Mouse (Mus musculus) bone marrow, adult 2 months (tissue): ENCODE results near the gene Dcaf4. TPM values are rescaled to one million over a fixed set of nuclear protein-coding genes. Genes with fewer than 3 reads are reported as not detected.

Source experiments
- H3K27ac ChIP-seq: fragments of 200-500 bp; 2 replicates; pipeline ENCODE4 v1.5.1; 2012; ENCODE audit warnings: low read depth, mild to moderate bottlenecking, control low read depth, inconsistent platforms, low read length; ENCODE audit not compliant: control insufficient read depth, poor library complexity, insufficient read depth
- H3K4me1 ChIP-seq: fragments of 200-500 bp; 2 replicates; pipeline ENCODE4 v1.6.1; 2011; ENCODE audit warnings: low read length; ENCODE audit not compliant: control insufficient read depth, insufficient read depth
- H3K4me3 ChIP-seq: fragments of 200-500 bp; replicated peaks from 2 replicates; pipeline ENCODE3; 2011; ENCODE audit warnings: mild to moderate bottlenecking, low read depth, low read length, control low read depth; ENCODE audit not compliant: control insufficient read depth
- CTCF ChIP-seq: fragments of 200-500 bp; IDR thresholded peaks from 2 replicates; pipeline ENCODE4 v1.5.1; 2011; ENCODE audit warnings: low read length, control low read depth; ENCODE audit not compliant: control insufficient read depth, insufficient read depth
- POLR2A ChIP-seq: fragments of 200-500 bp; IDR thresholded peaks from 2 replicates; pipeline ENCODE4 v1.6.1; 2011; ENCODE audit warnings: low read depth, mild to moderate bottlenecking, control low read depth, low read length, borderline replicate concordance; ENCODE audit not compliant: control insufficient read depth
- WGBS: fragments of 180-500 bp; shearing (Covaris S2); methylation state at CpG from one replicate; pipeline ENCODE4 v1.1.7; 2018; 5-methylcytosine and 5-hydroxymethylcytosine counted together
- polyA plus RNA-seq: library from polyadenylated mRNA; stranded (reverse); fragments of >200 nt; gene quantifications from 2 replicates; pipeline ENCODE4 v1.2.4, GENCODE M21; 2011; ENCODE audit warnings: low replicate concordance; ENCODE audit not compliant: missing spikeins, insufficient read depth, insufficient read length

The Dcaf4 gene
- polyA plus RNA-seq: 12.0 and 22.7 TPM in 2 replicates

GRCm38 (mm10) chr12:83520311-83520890 lies at the start of gene Dcaf4:
Gene Dcaf4 (plus strand): TSS chr12:83520466.
- WGBS: under 1% methylated on average over 32 of the region's 32 CpGs
- no peak for TF ChIP-seq POLR2A
- peak; percentile 32; the same call in 1 of the 2 replicates for TF ChIP-seq CTCF
- Histone ChIP-seq H3K4me1 (no peaks in the 10 kb centered on the region), H3K4me3 (peak within 1 kb of the TSS; percentile 97), H3K27ac (peak within 1 kb of the TSS; percentile 57; the same call in 1 of the 2 replicates)

- Histone ChIP-seq H3K27ac (no peak overlapping the region), H3K4me1 (no peaks in the 10 kb centered on the region), H3K4me3 (no peak overlapping the region)
- TF ChIP-seq POLR2A: no peak
- TF ChIP-seq CTCF: no peak
- WGBS: 64% methylated on average over 7 of the region's 7 CpGs
Measured at GRCm38 (mm10) chr12:83471760-83472159, 48.5 kb upstream of the Dcaf4 start.

- Histone ChIP-seq H3K27ac (no peak overlapping the region), H3K4me1 (peaks cover 1% of the 10 kb centered on the region), H3K4me3 (no peak overlapping the region)
- WGBS: 51% methylated on average over 5 of the region's 5 CpGs
- no peak for TF ChIP-seq CTCF
- TF ChIP-seq POLR2A: no peak
Measured at GRCm38 (mm10) chr12:83473987-83474600, 46.2 kb upstream of the Dcaf4 start.

GRCm38 (mm10) chr12:83475419-83475818 lies 44.8 kb upstream of the Dcaf4 start:
- TF ChIP-seq CTCF (no peak), POLR2A (no peak)
- WGBS: 74% methylated on average over 6 of the region's 6 CpGs
- Histone ChIP-seq H3K4me3 (no peak overlapping the region), H3K4me1 (peaks cover 1% of the 10 kb centered on the region), H3K27ac (no peak overlapping the region)

DNA sequence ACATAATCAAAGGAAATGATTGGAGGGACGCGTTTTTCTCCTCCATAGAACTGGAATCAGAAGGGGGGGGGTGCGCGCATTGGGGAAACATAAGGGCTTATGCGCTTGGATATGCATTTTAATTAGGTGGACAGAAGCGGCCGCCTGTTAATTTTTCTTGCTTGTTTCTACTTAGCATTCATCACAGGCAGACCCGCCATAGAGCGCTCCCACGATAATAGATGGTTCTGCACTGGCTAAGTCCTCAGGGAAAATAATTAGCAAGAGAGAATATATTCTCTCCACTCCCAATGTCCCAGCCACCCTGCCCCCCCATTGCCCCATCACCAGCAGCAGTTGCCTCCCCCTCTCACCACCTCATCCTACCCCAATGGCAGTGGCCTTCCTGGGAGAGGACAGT lies 44.0 kb upstream of the Dcaf4 start:
- TF ChIP-seq CTCF (no peak), POLR2A (no peak)
- 90% methylated on average over 10 of the region's 10 CpGs for WGBS
- H3K4me3 ChIP-seq: no peak overlapping the region
- no peak overlapping the region for H3K27ac ChIP-seq
- peaks cover 1% of the 10 kb centered on the region for H3K4me1 ChIP-seq

GRCm38 (mm10) chr12:83479140-83479539 lies 41.1 kb upstream of the Dcaf4 start:
- no peak overlapping the region for H3K27ac ChIP-seq
- H3K4me1 ChIP-seq: peaks cover 1% of the 10 kb centered on the region
- TF ChIP-seq CTCF (no peak), POLR2A (no peak)
- no peak overlapping the region for H3K4me3 ChIP-seq
- WGBS: 94% methylated on average over 1 of the region's 1 CpGs

- Histone ChIP-seq H3K27ac (no peak overlapping the region), H3K4me3 (no peak overlapping the region), H3K4me1 (peaks cover 1% of the 10 kb centered on the region)
- TF ChIP-seq POLR2A (no peak), CTCF (no peak)
- 64% methylated on average over 7 of the region's 7 CpGs for WGBS
Measured at GRCm38 (mm10) chr12:83479818-83480401, 40.4 kb upstream of the Dcaf4 start.

DNA sequence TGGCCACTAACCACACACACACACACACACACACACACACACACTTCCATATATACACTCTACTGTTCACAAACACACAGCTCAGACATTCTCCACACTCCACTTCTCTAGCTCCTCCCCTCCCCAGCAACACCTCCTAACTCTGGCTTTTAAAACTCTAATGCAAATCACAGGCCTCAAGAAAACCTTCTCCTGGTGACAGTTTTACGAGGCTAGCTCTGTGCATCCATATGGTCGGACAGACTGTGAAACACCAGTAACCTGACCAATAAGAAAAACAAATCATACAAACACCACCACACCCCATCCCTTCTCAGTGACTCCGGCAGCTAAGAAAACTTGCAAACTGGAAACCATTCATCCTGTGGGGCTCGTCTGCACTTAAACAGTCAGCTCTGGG lies 38.8 kb upstream of the Dcaf4 start:
- Histone ChIP-seq H3K4me1 (peaks cover 1% of the 10 kb centered on the region), H3K4me3 (no peak overlapping the region), H3K27ac (no peak overlapping the region)
- TF ChIP-seq POLR2A (no peak), CTCF (no peak)
- WGBS: 84% methylated on average over 4 of the region's 4 CpGs
